Mouse (Mus musculus): ENCODE results near the gene Cxcr4.

DNA sequence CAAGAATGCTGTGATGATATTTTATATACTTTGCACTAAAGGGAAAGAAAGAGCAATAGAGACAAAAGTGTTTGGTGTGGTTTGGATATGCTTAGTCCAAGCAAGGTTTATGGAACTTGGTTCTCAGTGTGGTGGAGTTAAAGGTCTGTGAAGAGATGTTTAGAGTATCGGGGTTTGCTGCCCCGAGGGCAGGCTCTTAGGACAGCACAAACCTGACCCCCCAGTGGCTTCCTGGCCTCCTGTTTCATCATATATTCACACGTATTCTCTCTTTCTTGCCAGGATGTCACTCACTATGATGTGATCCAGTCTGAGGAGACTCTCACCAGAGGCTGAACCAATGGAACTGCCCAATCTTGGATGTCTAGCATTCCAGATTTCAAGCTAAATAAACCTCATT, 43.1 kb downstream of the Cxcr4 start:
- TF ChIP-seq CTCF (IDR thresholded peaks at IDR 0.05) (no peak), EP300 (IDR thresholded peaks at IDR 0.05) (no peak)

All from lung, postnatal 0 days (tissue).